Mouse (Mus musculus) heart, adult 2 months (tissue): ENCODE data around the gene Htra3. TPM values are rescaled to one million over a fixed set of nuclear protein-coding genes. Genes with fewer than 3 reads are reported as not detected.

Experiments used
- DNase-seq, 2 experiments: peaks; one replicate each; pipeline ENCODE4 v3.0.0; 2021
- H3K27ac ChIP-seq: fragments of 200-600 bp; 2 replicates; pipeline ENCODE4 v1.8.1; 2022
- H3K27me3 ChIP-seq: fragments of 200-500 bp; 2 replicates; pipeline ENCODE4 v1.6.1; 2012; ENCODE audit warnings: mild to moderate bottlenecking, low read length, inconsistent platforms, mixed read lengths; ENCODE audit not compliant: control insufficient read depth, insufficient read depth
- H3K36me3 ChIP-seq: fragments of 200-500 bp; 2 replicates; pipeline ENCODE4 v1.6.1; 2012; ENCODE audit warnings: low read length, inconsistent platforms; ENCODE audit not compliant: control insufficient read depth, insufficient read depth
- H3K4me1 ChIP-seq: fragments of 200-500 bp; 2 replicates; pipeline ENCODE4 v1.6.1; 2011; ENCODE audit warnings: low read length; ENCODE audit not compliant: control insufficient read depth, insufficient read depth
- H3K4me3 ChIP-seq: fragments of 200-600 bp; 2 replicates; pipeline ENCODE4 v1.8.1; 2022
- H3K79me2 ChIP-seq: fragments of 200-500 bp; replicated peaks from 2 replicates; pipeline ENCODE4 v1.6.1; 2012; ENCODE audit warnings: mild to moderate bottlenecking, inconsistent platforms, low read length, moderate library complexity, mixed read lengths; ENCODE audit not compliant: control insufficient read depth, insufficient read depth
- H3K9ac ChIP-seq: fragments of 200-500 bp; 2 replicates; pipeline ENCODE4 v1.6.1; 2012; ENCODE audit warnings: low read depth, mild to moderate bottlenecking, control low read depth, inconsistent platforms, low read length, mixed read lengths
- CTCF ChIP-seq: fragments of 200-600 bp; IDR thresholded peaks from 2 replicates; pipeline ENCODE4 v1.8.1; 2022; ENCODE audit warnings: antibody characterized with exemption, mild to moderate bottlenecking, moderate library complexity
- EP300 ChIP-seq: fragments of 200-500 bp; IDR thresholded peaks from 2 replicates; pipeline ENCODE4 v1.6.1; 2011; ENCODE audit warnings: low read depth, low read length, control low read depth; ENCODE audit not compliant: insufficient read depth
- POLR2A ChIP-seq: fragments of 200-500 bp; IDR thresholded peaks from 2 replicates; pipeline ENCODE4 v1.6.1; 2011; ENCODE audit warnings: mild to moderate bottlenecking, low read depth, low read length, control low read depth; ENCODE audit not compliant: insufficient read depth
- WGBS: fragments of 180-500 bp; shearing (Covaris S2); methylation state at CpG from one replicate; pipeline ENCODE4 v1.1.7; 2018; 5-methylcytosine and 5-hydroxymethylcytosine counted together
- intact Hi-C: fragments of 180-260 bp; cut with DNase I; formaldehyde crosslinking; loops from one replicate; pipeline ENCODE4 v1.15.1; 2025
- polyA plus RNA-seq: library from polyadenylated mRNA; depleted of rRNA; stranded (reverse); fragments of >200 nt; gene quantifications from 2 replicates; pipeline ENCODE4 v1.2.3, GENCODE M21; 2012
- total RNA-seq, 2 experiments: library from RNA; stranded (reverse); gene quantifications; 2 replicates each; pipeline ENCODE4 v1.2.3; 2021

Gene Htra3
- total and polyA plus RNA-seq, 3 experiments = 101 to 130 (median 102) TPM

- peak in 1 of 2 experiments; percentile 8 for DNase-seq
- intact Hi-C loops = no loop called here
- Histone ChIP-seq H3K27me3 (no peaks in the 10 kb centered on the region), H3K4me3 (no peak overlapping the region), H3K9ac (no peak overlapping the region), H3K79me2 (no peaks in the 10 kb centered on the region), H3K27ac (no peak overlapping the region), H3K4me1 (no peaks in the 10 kb centered on the region), H3K36me3 (no peaks in the 10 kb centered on the region)
- TF ChIP-seq EP300 (no peak), CTCF (no peak), POLR2A (no peak)
- 61% methylated on average over 3 of the region's 3 CpGs for WGBS
Measured at GRCm38 (mm10) chr5:35659503-35659902, 20.1 kb downstream of the Htra3 start.

GRCm38 (mm10) chr5:35655753-35656485 lies 23.7 kb downstream of the Htra3 start:
- no peaks in the 10 kb centered on the region for H3K27me3 ChIP-seq
- 89% methylated on average over 10 of the region's 10 CpGs for WGBS
- no peaks in the 10 kb centered on the region for H3K4me1 ChIP-seq
- H3K27ac ChIP-seq = no peak overlapping the region
- DNase-seq = no peak
- H3K4me3 ChIP-seq = no peak overlapping the region
- no peak overlapping the region for H3K9ac ChIP-seq
- TF ChIP-seq CTCF = peak; percentile 36
- TF ChIP-seq POLR2A = no peak
- no peaks in the 10 kb centered on the region for H3K79me2 ChIP-seq
- H3K36me3 ChIP-seq = no peaks in the 10 kb centered on the region
- intact Hi-C loops = no loop called here

- DNase-seq = peak; percentile 69 to 77
- no peak overlapping the region for H3K4me3 ChIP-seq
- TF ChIP-seq POLR2A = no peak
- TF ChIP-seq EP300 = 0 out of 2 replicates have a peak, but pooled peaks have one; percentile 37
- no peak for TF ChIP-seq CTCF
- intact Hi-C loops = no loop called here
- H3K36me3 ChIP-seq = no peaks in the 10 kb centered on the region
- no peaks in the 10 kb centered on the region for H3K27me3 ChIP-seq
- H3K9ac ChIP-seq = no peak overlapping the region
- no peak overlapping the region; the same call in 1 of the 2 replicates for H3K27ac ChIP-seq
- WGBS = 68% methylated on average over 9 of the region's 9 CpGs
- H3K79me2 ChIP-seq = no peaks in the 10 kb centered on the region
- H3K4me1 ChIP-seq = no peaks in the 10 kb centered on the region
Measured at GRCm38 (mm10) chr5:35653743-35654395, 25.7 kb downstream of the Htra3 start.

- Histone ChIP-seq H3K4me1 (peaks cover 3% of the 10 kb centered on the region; the same call in 1 of the 2 replicates), H3K4me3 (no peak overlapping the region), H3K27ac (no peak overlapping the region), H3K9ac (no peak overlapping the region), H3K27me3 (no peaks in the 10 kb centered on the region), H3K79me2 (no peaks in the 10 kb centered on the region), H3K36me3 (no peaks in the 10 kb centered on the region)
- peak in 1 of 2 experiments; percentile 2 for DNase-seq
- 88% methylated on average over 13 of the region's 13 CpGs for WGBS
- TF ChIP-seq CTCF (no peak), POLR2A (no peak), EP300 (no peak)
- intact Hi-C loops = no loop called here
Measured at GRCm38 (mm10) chr5:35652872-35653271, 26.7 kb downstream of the Htra3 start.

- Histone ChIP-seq H3K4me1 (peaks cover 3% of the 10 kb centered on the region; the same call in 1 of the 2 replicates), H3K79me2 (no peaks in the 10 kb centered on the region), H3K36me3 (no peaks in the 10 kb centered on the region), H3K27ac (no peak overlapping the region), H3K9ac (no peak overlapping the region), H3K4me3 (no peak overlapping the region), H3K27me3 (no peaks in the 10 kb centered on the region)
- intact Hi-C loops = no loop called here
- TF ChIP-seq POLR2A = no peak
- no peak for TF ChIP-seq EP300
- TF ChIP-seq CTCF = no peak
- 73% methylated on average over 3 of the region's 3 CpGs for WGBS
- no peak for DNase-seq
Measured at GRCm38 (mm10) chr5:35652319-35652718, 27.3 kb downstream of the Htra3 start.

- no peak overlapping the region for H3K4me3 ChIP-seq
- peak overlapping the region; percentile 48 for H3K27ac ChIP-seq
- 57% methylated on average over 2 of the region's 2 CpGs for WGBS
- no peaks in the 10 kb centered on the region for H3K27me3 ChIP-seq
- H3K79me2 ChIP-seq = no peaks in the 10 kb centered on the region
- no peaks in the 10 kb centered on the region for H3K36me3 ChIP-seq
- no peak overlapping the region for H3K9ac ChIP-seq
- H3K4me1 ChIP-seq = peaks cover 9% of the 10 kb centered on the region
- TF ChIP-seq CTCF = no peak
- no peak for TF ChIP-seq EP300
- no peak for TF ChIP-seq POLR2A
- intact Hi-C loops = no loop called here
- DNase-seq = peak in 1 of 2 experiments; percentile 48
Measured at GRCm38 (mm10) chr5:35648230-35648629, 31.4 kb downstream of the Htra3 start.
